Mouse (Mus musculus) erythroblast, embryonic 14.5 days (primary cell): ENCODE measurements at regions not wholly inside any gene's neighbourhood (a gene's known extent, or its start where the extent isn't known, plus 50 kb on each side); places are given as distances from the start of the nearest gene placed in this dataset.

Experiments
- H3K27me3 ChIP-seq: 2 replicates; pipeline ENCODE4 v1.6.1; 2012; ENCODE audit warnings: inconsistent platforms; ENCODE audit not compliant: control insufficient read depth
- H3K36me3 ChIP-seq: 2 replicates; pipeline ENCODE4 v1.6.1; 2012; ENCODE audit warnings: mild to moderate bottlenecking, inconsistent platforms; ENCODE audit not compliant: control insufficient read depth
- H3K4me1 ChIP-seq: 2 replicates; pipeline ENCODE4 v1.6.1; 2012; ENCODE audit warnings: inconsistent platforms; ENCODE audit not compliant: control insufficient read depth
- H3K4me3 ChIP-seq: replicated peaks from 2 replicates; pipeline ENCODE3; 2012; ENCODE audit warnings: moderate library complexity, mild to moderate bottlenecking, inconsistent platforms
- H3K9me3 ChIP-seq: 2 replicates; pipeline ENCODE4 v1.6.1; 2012; ENCODE audit warnings: low read length, inconsistent platforms, mixed read lengths; ENCODE audit not compliant: control insufficient read depth
- GATA1 ChIP-seq: IDR thresholded peaks from 2 replicates; pipeline ENCODE4 v1.6.1; 2012; ENCODE audit warnings: low read length, inconsistent platforms, mixed read lengths
- TAL1 ChIP-seq: IDR thresholded peaks from 3 replicates; pipeline ENCODE4 v1.6.1; 2012; ENCODE audit warnings: low read length, inconsistent platforms, mixed read lengths

DNA sequence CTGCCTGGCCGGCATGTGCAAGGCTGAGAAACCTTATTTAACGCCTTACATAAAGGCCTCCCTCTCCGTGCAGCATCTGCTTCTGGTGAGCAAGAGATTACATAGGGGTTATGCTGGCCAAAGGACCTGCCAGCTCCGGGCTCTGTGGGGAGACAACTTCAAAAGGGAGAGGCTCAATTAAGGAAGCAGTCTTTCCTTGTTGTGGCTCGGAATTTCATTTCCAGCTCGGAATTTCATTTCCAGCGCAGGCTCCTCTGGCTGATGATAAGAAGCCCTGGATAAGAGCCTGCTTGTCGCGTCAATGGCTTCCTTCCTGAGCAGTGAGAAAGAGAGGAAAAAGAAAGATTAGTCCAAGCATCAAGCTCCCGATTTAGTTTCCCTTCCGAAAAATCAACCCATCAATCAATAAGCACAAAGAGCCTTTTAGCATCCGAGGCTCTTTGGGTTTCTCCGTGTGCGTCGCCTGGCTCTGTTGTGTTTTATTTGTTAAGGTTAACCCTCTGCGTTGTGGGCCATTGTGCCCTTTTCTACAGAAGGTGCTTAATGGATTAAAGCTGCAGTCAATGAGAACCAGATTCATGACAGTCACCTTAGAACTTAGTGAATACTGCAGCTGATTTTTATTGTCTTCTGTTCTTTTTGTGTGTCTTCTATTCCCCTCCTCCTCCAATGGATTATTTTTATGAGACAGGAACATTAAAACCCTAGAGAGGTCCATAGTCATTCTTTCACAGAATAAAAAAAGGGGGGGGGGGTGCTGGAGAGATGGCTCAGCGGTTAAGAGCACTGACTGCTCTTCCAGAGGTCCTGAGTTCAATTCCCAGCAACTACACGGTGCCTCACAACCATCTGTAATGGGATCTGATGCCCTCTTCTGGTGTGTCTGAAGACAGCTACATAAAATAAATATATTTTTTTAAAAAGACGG lies 218.3 kb downstream of the Myo1b start:
- Histone ChIP-seq H3K27me3 (peaks cover 2% of the 10 kb centered on the region; the same call in 1 of the 2 replicates), H3K36me3 (no peaks in the 10 kb centered on the region), H3K4me3 (no peak overlapping the region), H3K4me1 (no peaks in the 10 kb centered on the region), H3K9me3 (no peaks in the 10 kb centered on the region)
- TF ChIP-seq TAL1 = no peak
- TF ChIP-seq GATA1 = no peak

DNA sequence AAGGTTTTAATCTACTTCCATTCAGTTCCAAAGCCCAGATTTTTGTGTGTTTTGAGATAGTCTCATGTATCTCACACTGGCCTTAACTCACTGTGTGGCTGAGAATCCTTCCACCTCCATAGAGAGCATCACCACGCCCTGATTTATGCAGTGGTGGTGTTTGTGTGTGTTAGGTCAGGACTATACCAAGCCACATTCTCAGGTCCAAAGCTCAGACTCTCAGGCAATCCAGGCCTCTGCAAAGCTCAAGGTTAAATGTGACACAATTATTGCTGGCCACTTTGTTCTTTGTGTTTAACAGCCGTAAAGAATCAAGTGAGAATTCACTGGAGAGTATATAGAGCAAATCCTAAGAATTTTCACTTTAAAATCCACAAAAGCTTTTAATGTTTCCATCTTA lies 218.2 kb upstream of the Nabp1 start:
- H3K27me3 ChIP-seq = peaks cover 2% of the 10 kb centered on the region; the same call in 1 of the 2 replicates
- H3K9me3 ChIP-seq = no peaks in the 10 kb centered on the region
- H3K4me1 ChIP-seq = no peaks in the 10 kb centered on the region
- TF ChIP-seq TAL1 = no peak
- no peak for TF ChIP-seq GATA1
- no peak overlapping the region for H3K4me3 ChIP-seq
- H3K36me3 ChIP-seq = no peaks in the 10 kb centered on the region

DNA sequence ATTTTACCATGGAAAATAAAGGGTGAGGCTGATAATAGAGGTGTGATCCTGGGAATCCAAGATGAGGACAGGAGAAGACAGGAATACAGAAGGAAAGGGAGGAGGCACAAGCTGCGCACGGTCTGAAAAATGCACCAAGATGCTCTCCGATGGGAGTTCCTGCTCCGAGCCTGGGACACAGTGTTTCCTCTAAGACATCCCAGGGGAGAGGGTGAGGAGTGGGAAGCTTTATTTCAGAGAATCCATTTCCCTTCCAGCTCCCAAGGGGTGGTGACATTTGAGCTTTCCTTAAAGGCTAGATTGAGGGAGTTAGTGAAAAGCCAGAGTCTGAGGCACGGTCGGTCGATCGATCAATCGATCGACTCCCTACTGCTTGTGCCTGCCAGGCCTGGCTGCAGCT lies 212.7 kb upstream of the Nabp1 start:
- no peaks in the 10 kb centered on the region for H3K27me3 ChIP-seq
- no peaks in the 10 kb centered on the region for H3K36me3 ChIP-seq
- H3K4me1 ChIP-seq = no peaks in the 10 kb centered on the region
- TF ChIP-seq GATA1 = no peak
- no peak for TF ChIP-seq TAL1
- no peaks in the 10 kb centered on the region for H3K9me3 ChIP-seq
- H3K4me3 ChIP-seq = no peak overlapping the region

DNA sequence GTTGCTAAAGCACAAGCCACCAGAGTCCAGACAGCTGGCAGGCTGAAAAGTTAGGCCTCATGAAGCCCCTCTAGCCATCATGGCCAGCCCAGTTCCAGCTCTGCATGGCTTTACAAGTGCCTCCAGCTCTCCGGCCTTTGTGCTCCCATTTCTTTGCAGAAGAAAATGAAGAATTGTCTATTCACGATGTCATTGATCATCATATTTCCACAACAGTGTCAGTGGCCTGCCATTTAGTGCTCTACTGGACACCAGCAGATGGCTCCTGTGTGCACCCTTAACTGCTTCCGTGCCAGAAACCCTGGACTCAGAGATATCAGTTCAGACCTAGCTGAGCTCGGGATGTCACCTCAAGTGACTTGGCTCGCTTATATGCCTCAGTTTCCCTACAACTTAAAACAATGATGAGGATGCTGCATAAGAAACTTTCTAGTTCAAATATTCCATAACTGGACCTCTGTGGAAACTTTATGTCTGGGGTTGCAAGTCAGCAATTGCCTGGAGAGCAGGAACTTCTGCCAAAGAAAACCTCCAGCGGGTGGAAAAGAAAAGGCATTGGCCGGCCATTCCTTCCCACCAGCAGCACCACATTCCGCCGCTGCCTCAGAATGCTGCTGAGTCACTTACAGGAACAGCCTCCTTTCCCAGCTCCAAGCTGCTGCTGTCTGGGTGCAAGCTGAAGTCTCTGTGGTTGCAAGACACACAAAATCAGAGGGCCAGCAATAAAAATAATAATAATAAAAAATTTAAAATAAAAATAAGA lies 211.4 kb upstream of the Nabp1 start:
- Histone ChIP-seq H3K4me1 (no peaks in the 10 kb centered on the region), H3K4me3 (no peak overlapping the region), H3K27me3 (no peaks in the 10 kb centered on the region), H3K9me3 (no peaks in the 10 kb centered on the region), H3K36me3 (no peaks in the 10 kb centered on the region)
- TF ChIP-seq TAL1 (no peak), GATA1 (no peak)

DNA sequence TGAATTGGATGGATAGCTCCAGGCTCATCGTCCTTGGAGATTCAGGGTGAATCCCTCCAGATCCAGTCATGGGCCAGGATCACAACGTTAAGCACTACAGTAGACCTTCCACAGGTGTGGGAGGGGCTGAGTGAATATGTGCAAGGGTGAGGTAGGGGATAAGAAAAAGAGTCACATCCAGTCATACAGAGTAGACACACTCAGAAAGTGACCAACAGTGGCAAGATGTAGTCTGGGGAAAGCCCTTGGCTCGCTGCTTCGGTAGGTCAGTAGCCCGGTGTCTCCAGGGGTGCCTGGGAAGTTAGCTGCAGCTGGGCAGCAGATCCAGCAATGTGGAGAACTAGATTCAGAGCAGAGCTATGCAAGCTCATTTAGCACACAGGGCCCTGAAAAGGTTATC lies 210.7 kb upstream of the Nabp1 start:
- Histone ChIP-seq H3K4me1 (no peaks in the 10 kb centered on the region), H3K4me3 (no peak overlapping the region), H3K9me3 (no peaks in the 10 kb centered on the region), H3K27me3 (no peaks in the 10 kb centered on the region), H3K36me3 (no peaks in the 10 kb centered on the region)
- TF ChIP-seq TAL1 (no peak), GATA1 (no peak)

GRCm38 (mm10) chr1:51688224-51688545 lies 210.0 kb upstream of the Nabp1 start:
- H3K27me3 ChIP-seq = no peaks in the 10 kb centered on the region
- TF ChIP-seq TAL1 (no peak), GATA1 (no peak)
- no peak overlapping the region for H3K4me3 ChIP-seq
- H3K4me1 ChIP-seq = no peaks in the 10 kb centered on the region
- H3K9me3 ChIP-seq = no peaks in the 10 kb centered on the region
- H3K36me3 ChIP-seq = no peaks in the 10 kb centered on the region

DNA sequence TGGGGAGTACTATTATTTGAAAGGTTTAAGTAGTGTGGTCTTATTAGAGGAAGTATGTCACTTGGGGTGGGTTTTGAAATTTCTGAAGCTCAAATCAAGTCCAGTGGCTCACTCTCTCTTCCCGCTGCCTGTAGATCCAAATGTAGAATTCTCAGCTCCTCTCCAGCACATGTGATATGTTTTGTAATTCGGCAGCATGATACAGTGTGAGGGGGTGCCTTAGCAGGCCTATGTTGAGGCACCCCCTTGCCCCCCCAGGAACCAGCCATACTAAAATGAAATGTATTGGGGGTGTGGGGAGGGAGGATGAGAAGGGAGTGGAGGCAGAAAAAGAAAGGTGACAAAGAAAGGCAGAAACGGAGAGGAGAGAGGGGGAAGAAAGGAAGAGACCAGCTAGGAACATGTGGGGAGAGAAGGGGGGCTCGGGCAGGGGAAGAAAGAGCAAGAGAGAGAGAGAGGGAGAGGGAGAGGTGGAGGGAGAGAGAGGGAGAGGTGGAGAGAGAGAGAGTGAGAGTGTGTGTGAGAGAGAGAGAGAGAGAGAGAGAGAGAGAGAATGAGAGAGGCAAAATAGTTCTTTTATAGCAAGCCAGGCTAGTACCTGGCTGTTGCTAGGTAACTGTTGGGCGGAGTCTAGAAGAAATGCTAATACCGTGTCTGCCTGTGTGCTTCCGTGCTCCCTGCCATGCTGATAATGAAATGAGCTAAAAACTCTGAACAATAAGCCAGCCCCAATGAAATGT lies 209.4 kb upstream of the Nabp1 start:
- H3K9me3 ChIP-seq = no peaks in the 10 kb centered on the region
- TF ChIP-seq GATA1 (no peak), TAL1 (no peak)
- no peak overlapping the region for H3K4me3 ChIP-seq
- no peaks in the 10 kb centered on the region for H3K27me3 ChIP-seq
- no peaks in the 10 kb centered on the region for H3K36me3 ChIP-seq
- no peaks in the 10 kb centered on the region for H3K4me1 ChIP-seq

DNA sequence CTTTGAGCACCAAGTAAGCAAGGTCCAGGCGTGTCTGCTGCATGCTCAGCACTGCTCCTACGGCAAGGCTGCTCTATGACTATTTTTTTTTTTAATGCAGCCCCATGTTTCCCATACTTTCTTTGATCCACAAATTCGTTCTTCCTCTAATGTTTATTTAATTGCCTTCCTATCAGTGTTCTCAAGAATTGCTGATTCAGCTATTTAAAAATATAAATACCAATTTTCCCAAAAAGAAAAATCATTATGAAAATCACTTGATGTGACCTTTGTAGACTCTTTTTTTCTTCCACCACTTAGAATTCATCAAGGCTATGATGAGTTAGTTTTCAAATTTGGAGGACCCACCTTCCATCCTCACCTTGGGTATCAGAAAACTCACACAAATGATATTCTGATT lies 208.5 kb upstream of the Nabp1 start:
- Histone ChIP-seq H3K4me3 (no peak overlapping the region), H3K9me3 (no peaks in the 10 kb centered on the region), H3K4me1 (no peaks in the 10 kb centered on the region), H3K27me3 (no peaks in the 10 kb centered on the region), H3K36me3 (no peaks in the 10 kb centered on the region)
- no peak for TF ChIP-seq TAL1
- TF ChIP-seq GATA1 = no peak

GRCm38 (mm10) chr1:51682273-51682672 lies 204.0 kb upstream of the Nabp1 start:
- TF ChIP-seq GATA1 (no peak), TAL1 (no peak)
- no peaks in the 10 kb centered on the region for H3K27me3 ChIP-seq
- no peaks in the 10 kb centered on the region for H3K4me1 ChIP-seq
- no peaks in the 10 kb centered on the region for H3K9me3 ChIP-seq
- H3K4me3 ChIP-seq = no peak overlapping the region
- no peaks in the 10 kb centered on the region for H3K36me3 ChIP-seq
